Comparison of ENCODE assay signal across 16 mouse cellular contexts in the genomic region with DNA sequence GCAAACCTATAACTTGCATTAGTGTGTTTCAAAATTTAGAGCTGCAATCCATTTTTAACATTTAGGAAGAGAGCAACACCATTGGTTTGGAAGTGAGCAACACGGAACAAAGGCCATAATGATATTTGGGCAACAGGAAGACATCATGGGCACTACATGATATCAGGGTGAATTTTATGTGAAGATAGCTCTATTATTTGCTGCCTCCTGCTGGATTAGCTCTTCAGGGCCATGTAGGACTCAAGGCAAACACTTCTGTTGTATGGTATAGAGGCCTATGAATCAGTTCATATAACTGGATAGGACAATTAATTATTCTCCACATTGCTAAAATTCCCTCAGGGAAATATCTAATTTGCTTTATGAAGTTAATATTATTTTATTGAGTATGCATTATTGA.
"Had no signal": no experiment of that assay in that cellular context is flagged by ENCODE, and none has a peak within 500 bp of the region (broad histone marks: within the 10 kb centered on the region; RNA-seq: fewer than 3 reads in every experiment).

No protein-coding gene starts in this region.

- H3K9me3 ChIP-seq: neural tube, embryonic 13.5 days; neural tube, embryonic 15.5 days; stomach, embryonic 15.5 days had no signal

- DNase-seq: retina, postnatal 1 day; right cerebral cortex, adult 18-20 months; right cerebral cortex, postnatal 14 days; right cerebral cortex, postnatal 25 days; right cerebral cortex, postnatal 4 days; spleen, adult 18-20 months; thymus, adult 18-20 months; thymus, adult 2 months; thymus, postnatal 14 days; thymus, postnatal 25 days; thymus, postnatal 36 days; thymus, postnatal 4 days had no signal

- H3K27me3 ChIP-seq: neural tube, embryonic 13.5 days; neural tube, embryonic 15.5 days; stomach, embryonic 15.5 days had no signal

- H3K4me1 ChIP-seq: neural tube, embryonic 13.5 days; stomach, embryonic 15.5 days had no signal

- H3K4me2 ChIP-seq: neural tube, embryonic 13.5 days; neural tube, embryonic 15.5 days; stomach, embryonic 15.5 days had no signal

- H3K27ac ChIP-seq: neural tube, embryonic 13.5 days; neural tube, embryonic 15.5 days; stomach, embryonic 15.5 days; stomach, postnatal 0 days had no signal

- H3K4me3 ChIP-seq: neural tube, embryonic 13.5 days; neural tube, embryonic 15.5 days; stomach, embryonic 15.5 days had no signal

- H3K36me3 ChIP-seq: neural tube, embryonic 13.5 days; neural tube, embryonic 15.5 days; stomach, embryonic 15.5 days had no signal

- H3K9ac ChIP-seq: neural tube, embryonic 13.5 days; neural tube, embryonic 15.5 days; stomach, embryonic 15.5 days had no signal
